Mouse (Mus musculus): ENCODE results near the gene Amz2.

Amz2 gene

DNA sequence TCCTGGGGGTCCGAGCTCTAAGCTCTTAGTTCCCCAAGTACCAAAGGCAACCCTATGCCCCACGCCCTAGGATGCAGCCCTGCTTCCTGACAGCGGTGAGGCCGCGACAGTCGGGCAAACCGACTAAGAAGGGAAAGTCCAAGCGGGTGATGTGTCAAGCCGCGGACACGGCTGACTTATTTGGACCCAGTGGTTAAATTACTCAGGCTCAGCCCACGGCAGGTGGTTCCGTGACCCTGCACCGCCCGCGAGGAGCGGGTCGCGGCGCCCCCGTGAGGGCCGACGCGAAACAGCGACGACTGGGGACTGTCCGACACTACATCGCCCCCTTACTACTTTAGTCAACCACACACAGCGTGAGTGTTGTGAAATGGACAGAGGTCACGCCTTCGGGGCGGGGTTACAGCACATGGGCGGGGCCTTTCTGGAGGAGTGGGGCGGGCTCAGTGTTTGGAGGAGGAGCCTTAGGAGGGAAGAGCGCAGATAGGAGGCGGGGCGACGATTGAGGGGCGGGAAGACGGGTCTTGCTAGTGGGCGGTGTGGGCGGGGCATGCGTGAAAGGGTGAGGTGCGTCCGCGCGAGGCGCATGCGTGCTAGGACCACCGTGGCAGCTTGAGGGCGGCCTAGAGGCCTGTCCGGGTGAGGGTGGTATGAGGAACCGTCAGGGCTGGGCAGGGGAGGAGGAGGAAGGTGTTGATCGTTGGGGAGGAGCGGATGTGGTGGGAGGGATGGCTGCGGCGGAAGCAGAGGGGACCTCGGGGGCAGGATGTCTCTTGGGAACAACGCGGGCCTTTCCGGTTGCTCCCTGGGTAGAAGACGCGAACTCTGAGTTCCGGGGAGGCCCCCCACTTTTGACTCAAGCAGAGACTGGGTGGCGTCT lies at the start of gene Amz2:
Gene Amz2 (plus strand): TSS at position 555 of the 880 bp plus-strand sequence.
- under 1% methylated on average over 65 of the region's 65 CpGs for WGBS

GRCm38 (mm10) chr11:109376484-109377143 lies 49.1 kb upstream of the Amz2 start:
- 35% methylated on average over 7 of the region's 7 CpGs for WGBS

GRCm38 (mm10) chr11:109377477-109377876 lies 48.3 kb upstream of the Amz2 start:
- 41% methylated on average over 10 of the region's 10 CpGs for WGBS

GRCm38 (mm10) chr11:109378051-109378450 lies 47.7 kb upstream of the Amz2 start:
- WGBS = 56% methylated on average over 7 of the region's 7 CpGs

GRCm38 (mm10) chr11:109380662-109381061 lies 45.1 kb upstream of the Amz2 start:
- WGBS = 60% methylated on average over 5 of the region's 5 CpGs

GRCm38 (mm10) chr11:109385296-109385695 lies 40.5 kb upstream of the Amz2 start:
- 72% methylated on average over 8 of the region's 8 CpGs for WGBS

GRCm38 (mm10) chr11:109389046-109389445 lies 36.7 kb upstream of the Amz2 start:
- 68% methylated on average over 5 of the region's 5 CpGs for WGBS

GRCm38 (mm10) chr11:109391200-109391599 lies 34.5 kb upstream of the Amz2 start:
- 72% methylated on average over 7 of the region's 7 CpGs for WGBS

- WGBS = 66% methylated on average over 7 of the region's 7 CpGs
Measured at GRCm38 (mm10) chr11:109391760-109392159, 34.0 kb upstream of the Amz2 start.

DNA sequence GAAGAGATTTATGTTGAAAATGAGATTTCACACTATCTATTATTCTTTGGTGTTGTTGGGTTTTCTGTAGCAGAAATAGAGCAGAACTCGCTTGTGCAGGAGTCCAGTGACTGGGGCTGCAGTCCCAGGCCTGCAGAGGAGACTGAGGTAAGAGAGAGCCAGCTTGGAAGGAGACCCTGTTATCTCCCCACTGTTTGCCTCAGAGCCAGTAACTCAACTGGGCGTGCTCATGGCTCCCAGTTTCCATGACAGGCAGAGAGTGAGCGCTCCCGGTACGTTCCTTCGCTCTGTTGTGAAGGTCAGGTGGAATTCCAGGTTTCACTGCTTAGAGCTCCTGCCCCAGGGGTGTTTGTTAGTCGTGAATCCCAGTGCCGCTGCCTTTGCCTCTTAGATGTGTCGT lies 33.1 kb upstream of the Amz2 start:
- WGBS = 91% methylated on average over 9 of the region's 9 CpGs

DNA sequence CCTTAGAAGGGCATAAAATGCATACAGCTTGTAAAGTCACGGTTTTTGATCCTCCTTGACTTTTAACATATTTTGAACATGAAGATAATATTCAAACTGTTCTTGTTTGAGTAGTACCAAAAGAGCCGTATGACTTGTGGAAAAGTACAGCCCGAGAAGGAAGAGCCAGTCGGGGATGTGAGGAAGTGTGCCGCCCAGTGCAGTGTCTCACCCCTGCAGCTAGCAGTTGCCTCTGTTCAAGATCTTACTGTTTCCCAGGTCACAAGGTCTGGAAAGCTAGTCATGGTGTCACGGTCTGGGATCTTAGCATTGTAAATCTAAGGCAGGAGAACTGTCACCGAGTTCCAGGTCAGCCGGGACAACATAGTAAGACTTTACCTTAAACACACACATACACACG lies 31.0 kb upstream of the Amz2 start:
- 74% methylated on average over 9 of the region's 9 CpGs for WGBS

DNA sequence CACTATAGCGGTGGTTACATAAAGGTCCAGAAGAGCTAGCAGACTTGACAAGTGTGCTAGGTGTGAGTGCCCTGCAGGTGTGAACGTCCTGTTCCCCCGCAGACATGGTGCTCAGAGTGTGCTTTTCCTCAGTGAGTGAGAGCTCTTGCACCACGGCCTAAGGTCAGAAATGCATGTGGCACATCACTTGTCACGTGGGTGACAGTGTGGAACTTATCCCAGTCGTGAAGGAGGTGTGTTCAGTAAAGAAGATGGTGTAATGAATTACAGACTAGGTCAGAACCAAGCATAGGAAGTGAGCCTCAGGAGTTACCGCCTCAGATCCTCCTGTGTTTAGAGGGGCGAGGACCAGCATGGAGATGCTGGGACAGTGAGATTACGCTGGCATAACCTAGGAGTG lies 30.5 kb upstream of the Amz2 start:
- 89% methylated on average over 9 of the region's 9 CpGs for WGBS

DNA sequence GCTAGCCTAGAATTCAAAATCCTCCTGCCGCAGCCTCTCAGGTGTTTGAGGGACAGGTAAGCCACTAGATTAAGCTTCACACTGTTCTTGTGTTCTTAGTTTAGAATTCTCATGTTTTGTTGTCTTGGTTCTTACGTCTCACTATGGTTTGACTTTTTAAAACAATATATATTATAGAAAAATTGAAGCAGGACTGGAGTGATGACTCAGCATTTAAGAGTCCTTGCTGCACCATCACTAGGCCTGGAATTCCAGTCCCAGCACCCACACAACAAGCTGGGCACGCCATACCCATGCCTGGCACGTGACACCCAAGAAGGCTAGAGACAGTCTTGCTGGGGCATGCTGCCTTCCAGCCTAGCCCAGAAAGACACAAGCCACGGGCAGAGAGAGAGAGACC lies 19.3 kb upstream of the Amz2 start:
- 90% methylated on average over 5 of the region's 5 CpGs for WGBS

DNA sequence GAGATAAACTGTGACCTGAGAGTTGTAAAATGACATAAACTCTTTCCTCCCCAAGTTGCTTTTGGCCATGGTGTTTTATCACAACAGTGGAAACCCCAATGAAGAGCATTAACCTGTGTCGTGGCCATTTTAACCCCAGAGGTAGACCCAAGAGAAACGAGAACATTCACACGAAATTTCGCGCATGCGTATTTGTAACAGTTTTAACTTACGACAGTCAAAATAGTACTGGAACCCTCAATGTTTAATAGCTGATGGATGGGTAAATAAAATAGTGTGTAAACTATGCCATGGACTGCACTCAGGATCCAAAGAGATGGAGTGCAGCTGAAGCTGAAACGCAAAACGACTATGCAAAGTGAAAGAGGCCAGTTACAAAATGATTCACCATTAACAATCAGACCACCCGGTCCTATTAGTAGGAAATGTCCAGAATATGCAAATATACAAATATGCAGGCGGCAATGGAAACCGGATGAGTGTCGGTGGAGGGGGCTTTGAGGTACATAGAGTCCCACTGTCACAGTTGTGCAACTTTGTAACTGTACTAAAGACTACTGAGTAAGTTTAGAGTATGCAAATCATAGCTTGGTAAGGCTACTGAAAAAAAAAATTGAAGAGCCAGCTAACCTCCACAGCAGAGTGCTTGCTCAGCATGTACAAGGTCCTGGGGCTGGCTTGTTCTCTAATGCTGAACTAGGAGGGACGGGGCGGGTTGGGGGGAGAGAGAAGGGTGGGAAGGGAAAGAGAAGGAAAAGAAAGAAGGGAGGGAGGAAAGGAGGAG lies 15.4 kb upstream of the Amz2 start:
- 92% methylated on average over 15 of the region's 15 CpGs for WGBS

GRCm38 (mm10) chr11:109413617-109414016 lies 12.1 kb upstream of the Amz2 start, which contains the start of gene 9930022D16Rik:
9930022D16Rik (plus strand) TSS chr11:109413917.
- 94% methylated on average over 6 of the region's 6 CpGs for WGBS

GRCm38 (mm10) chr11:109414802-109415201 lies 10.9 kb upstream of the Amz2 start:
- 89% methylated on average over 5 of the region's 5 CpGs for WGBS

- 85% methylated on average over 8 of the region's 8 CpGs for WGBS
Measured at GRCm38 (mm10) chr11:109416709-109417420, 8.9 kb upstream of the Amz2 start.

GRCm38 (mm10) chr11:109417472-109418040 lies 8.2 kb upstream of the Amz2 start:
- 89% methylated on average over 9 of the region's 9 CpGs for WGBS

- WGBS = 56% methylated on average over 4 of the region's 4 CpGs
Measured at GRCm38 (mm10) chr11:109419461-109419860, 6.3 kb upstream of the Amz2 start.

GRCm38 (mm10) chr11:109419961-109420566 lies 5.7 kb upstream of the Amz2 start:
- 60% methylated on average over 16 of the region's 16 CpGs for WGBS

- WGBS = 93% methylated on average over 14 of the region's 14 CpGs
Measured at GRCm38 (mm10) chr11:109420567-109420962, 5.2 kb upstream of the Amz2 start.
